Mouse (Mus musculus) bone marrow, adult 2 months (tissue): Measurements from ENCODE around the gene Tnfrsf1a.

ENCODE experiments used
- CTCF ChIP-seq: fragments of 200-500 bp; IDR thresholded peaks from 2 replicates; pipeline ENCODE4 v1.5.1; 2011; ENCODE audit warnings: low read length, control low read depth; ENCODE audit not compliant: control insufficient read depth, insufficient read depth
- POLR2A ChIP-seq: fragments of 200-500 bp; IDR thresholded peaks from 2 replicates; pipeline ENCODE4 v1.6.1; 2011; ENCODE audit warnings: low read depth, mild to moderate bottlenecking, control low read depth, low read length, borderline replicate concordance; ENCODE audit not compliant: control insufficient read depth

GRCm38 (mm10) chr6:125309406-125309805 is 39.8 kb upstream of the Tnfrsf1a start:
- TF ChIP-seq CTCF, result no peak
- no peak for TF ChIP-seq POLR2A
